Mouse (Mus musculus) liver, embryonic 14.5 days (tissue): Measurements from ENCODE around the gene Smarca5.

Source experiments
- CTCF ChIP-seq: IDR thresholded peaks from 2 replicates; pipeline ENCODE4 v1.5.1; 2016; ENCODE audit warnings: antibody characterized with exemption, low read depth, control low read depth
- EP300 ChIP-seq: IDR thresholded peaks from 2 replicates; pipeline ENCODE4 v1.6.1; 2016; ENCODE audit warnings: antibody characterized with exemption, low read depth

DNA sequence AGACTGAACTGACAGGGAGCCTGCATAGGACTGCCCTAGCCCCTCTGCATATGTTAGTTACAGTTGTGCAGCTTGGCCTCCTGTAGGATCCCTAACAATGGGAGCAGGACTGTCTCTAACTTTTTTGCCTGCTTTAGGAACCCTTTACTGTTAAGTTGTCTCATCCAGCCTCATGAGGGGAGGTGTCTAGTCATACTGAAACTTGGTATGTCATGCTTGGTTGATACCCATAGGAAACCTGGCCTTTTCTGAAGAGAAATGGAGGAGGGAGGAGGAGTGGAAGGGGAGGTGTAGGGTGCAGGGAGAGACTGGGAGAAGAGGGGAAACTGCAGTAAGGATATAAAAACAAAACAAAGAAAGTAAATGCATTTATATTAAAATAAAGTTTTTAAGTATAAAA is 7.0 kb downstream of the Smarca5 start:
- TF ChIP-seq CTCF (no peak), EP300 (no peak)
